Mouse (Mus musculus): ENCODE measurements around the gene Crybg2. TPM values are rescaled to one million over a fixed set of nuclear protein-coding genes. Genes with fewer than 3 reads are reported as not detected.

Crybg2 gene
- polyA plus RNA-seq, 1 experiment from 2014 or later = 6.6 TPM

GRCm38 (mm10) chr4:134052560-134052959, 8.1 kb upstream of the Crybg2 start:
- H3K9ac ChIP-seq (ENCODE audit: low read depth, low read length) = no peak overlapping the region
- no peaks in the 10 kb centered on the region for H3K36me3 ChIP-seq (ENCODE audit: control insufficient read depth, insufficient read depth, low read length)
- no peak for ATAC-seq
- no peak overlapping the region for H3K4me3 ChIP-seq (ENCODE audit: low read depth, low read length)
- no peak overlapping the region for H3K27ac ChIP-seq (ENCODE audit: low read length)
- H3K4me1 ChIP-seq (ENCODE audit: control insufficient read depth, insufficient read depth, low read length) = no peaks in the 10 kb centered on the region
- H3K4me2 ChIP-seq (ENCODE audit: low read length) = no peak overlapping the region
- no peaks in the 10 kb centered on the region for H3K27me3 ChIP-seq (ENCODE audit: control insufficient read depth, insufficient read depth, low read depth, low read length)
- 32% methylated on average over 8 of the region's 8 CpGs for WGBS
- no peaks in the 10 kb centered on the region for H3K9me3 ChIP-seq (replicated peaks; ENCODE audit: control insufficient read depth, low read length, poor library complexity, severe bottlenecking)

DNA sequence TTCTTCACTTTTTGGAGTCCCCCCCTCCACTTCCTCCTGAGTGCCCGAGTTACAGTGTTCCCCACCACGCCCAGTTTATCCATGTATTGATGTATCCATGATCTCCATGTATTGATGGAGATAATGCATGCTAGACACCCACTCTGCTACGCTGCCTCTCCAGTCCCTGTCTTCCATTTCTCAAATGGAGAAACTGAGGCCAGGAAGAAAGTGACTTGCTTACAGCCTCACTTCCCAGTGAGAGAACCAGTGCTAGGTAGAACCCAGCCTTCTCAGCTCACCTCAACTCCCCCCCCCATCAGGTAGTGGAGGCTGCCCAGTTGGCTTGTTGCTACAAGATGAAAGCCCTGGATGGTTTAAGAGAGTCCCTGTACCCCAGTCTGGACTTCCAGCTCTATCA, 7.1 kb upstream of the Crybg2 start, which contains the start of gene Zfp683:
TSS of gene Zfp683 (plus strand) at position 301 of the 400 bp plus-strand sequence.
- WGBS = 88% methylated on average over 3 of the region's 3 CpGs
- Histone ChIP-seq H3K36me3 (ENCODE audit: control insufficient read depth, insufficient read depth, low read length) (no peaks in the 10 kb centered on the region), H3K27ac (ENCODE audit: low read length) (no peak within 1 kb of the TSS), H3K9ac (ENCODE audit: low read depth, low read length) (no peak within 1 kb of the TSS), H3K4me1 (ENCODE audit: control insufficient read depth, insufficient read depth, low read length) (no peaks in the 10 kb centered on the region), H3K27me3 (ENCODE audit: control insufficient read depth, insufficient read depth, low read depth, low read length) (no peaks in the 10 kb centered on the region), H3K4me2 (ENCODE audit: low read length) (no peak within 1 kb of the TSS), H3K4me3 (ENCODE audit: low read depth, low read length) (no peak within 1 kb of the TSS), H3K9me3 (replicated peaks; ENCODE audit: control insufficient read depth, low read length, poor library complexity, severe bottlenecking) (no peaks in the 10 kb centered on the region)
- no peak for ATAC-seq

- ATAC-seq = no peak
- no peak overlapping the region for H3K9ac ChIP-seq (ENCODE audit: low read depth, low read length)
- no peaks in the 10 kb centered on the region for H3K4me1 ChIP-seq (ENCODE audit: control insufficient read depth, insufficient read depth, low read length)
- 33% methylated on average over 14 of the region's 14 CpGs for WGBS
- no peak overlapping the region for H3K27ac ChIP-seq (ENCODE audit: low read length)
- H3K4me2 ChIP-seq (ENCODE audit: low read length) = no peak overlapping the region
- H3K27me3 ChIP-seq (ENCODE audit: control insufficient read depth, insufficient read depth, low read depth, low read length) = no peaks in the 10 kb centered on the region
- no peaks in the 10 kb centered on the region for H3K9me3 ChIP-seq (replicated peaks; ENCODE audit: control insufficient read depth, low read length, poor library complexity, severe bottlenecking)
- no peaks in the 10 kb centered on the region for H3K36me3 ChIP-seq (ENCODE audit: control insufficient read depth, insufficient read depth, low read length)
- no peak overlapping the region for H3K4me3 ChIP-seq (ENCODE audit: low read depth, low read length)
Measured at GRCm38 (mm10) chr4:134058166-134058715, 2.4 kb upstream of the Crybg2 start.

DNA sequence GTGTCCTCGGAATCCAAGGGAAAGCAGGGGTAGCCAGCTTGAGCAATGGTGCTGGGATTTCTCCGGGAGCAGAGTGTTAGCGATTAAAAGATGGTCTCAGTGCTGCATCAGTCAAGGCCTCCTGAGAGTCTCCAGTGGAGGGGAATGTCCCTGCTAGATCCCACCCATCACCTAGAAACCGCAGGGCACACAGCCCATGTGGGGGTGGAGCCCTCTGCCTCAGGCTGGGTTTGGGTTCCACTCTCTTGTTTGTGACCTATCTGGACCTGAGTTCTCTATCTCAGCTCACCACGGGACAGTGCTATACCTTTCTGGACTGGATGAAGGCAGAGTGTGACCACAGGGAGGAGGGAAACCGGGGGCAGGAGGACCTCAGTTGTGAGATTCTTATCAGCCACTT, 1.7 kb upstream of the Crybg2 start:
- H3K9ac ChIP-seq (ENCODE audit: low read depth, low read length) = no peak overlapping the region
- ATAC-seq = no peak

GRCm38 (mm10) chr4:134061166-134061830, 683 bp downstream of the Crybg2 start:
- H3K9ac ChIP-seq (ENCODE audit: low read depth, low read length) = no peak overlapping the region

More for the DNA sequence above, 1.7 kb upstream of the Crybg2 start:
- no peaks in the 10 kb centered on the region for H3K27me3 ChIP-seq (ENCODE audit: control insufficient read depth, insufficient read depth, low read depth, low read length)
- H3K27ac ChIP-seq (ENCODE audit: low read length) = no peak overlapping the region
- H3K4me3 ChIP-seq (ENCODE audit: low read depth, low read length) = no peak overlapping the region
- H3K36me3 ChIP-seq (ENCODE audit: control insufficient read depth, insufficient read depth, low read length) = no peaks in the 10 kb centered on the region
- 84% methylated on average over 6 of the region's 6 CpGs for WGBS
- no peaks in the 10 kb centered on the region for H3K4me1 ChIP-seq (ENCODE audit: control insufficient read depth, insufficient read depth, low read length)
- no peak overlapping the region for H3K4me2 ChIP-seq (ENCODE audit: low read length)
- no peaks in the 10 kb centered on the region for H3K9me3 ChIP-seq (replicated peaks; ENCODE audit: control insufficient read depth, low read length, poor library complexity, severe bottlenecking)

DNA sequence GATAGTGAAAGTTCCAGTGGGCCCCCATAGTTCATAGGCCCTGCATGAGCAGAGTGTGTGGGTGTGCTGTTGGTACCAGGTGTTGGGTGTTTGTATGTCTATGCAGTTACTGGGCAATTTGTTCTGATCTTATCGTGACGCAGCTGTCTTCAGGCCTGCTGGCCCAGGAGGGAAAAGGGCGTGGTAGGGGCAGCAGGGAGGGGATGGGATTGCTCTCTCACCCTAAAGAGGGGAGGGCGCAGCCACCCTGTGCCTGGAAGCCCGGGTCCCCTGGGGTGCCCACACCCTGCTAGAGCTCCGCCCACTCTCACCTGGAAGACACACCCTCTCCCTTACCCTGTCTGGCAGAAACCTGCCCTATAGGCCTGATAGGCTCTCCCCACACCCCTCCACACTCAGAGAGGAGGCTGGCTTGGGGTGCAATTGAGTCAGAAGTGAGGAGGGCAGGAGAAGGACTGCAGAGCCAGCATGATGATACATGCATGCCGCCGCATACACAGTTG, 1.4 kb downstream of the Crybg2 start:
- no peaks in the 10 kb centered on the region for H3K9me3 ChIP-seq (replicated peaks; ENCODE audit: control insufficient read depth, low read length, poor library complexity, severe bottlenecking)
- no peak overlapping the region for H3K4me2 ChIP-seq (ENCODE audit: low read length)
- no peak overlapping the region for H3K9ac ChIP-seq (ENCODE audit: low read depth, low read length)
- no peak overlapping the region for H3K27ac ChIP-seq (ENCODE audit: low read length)
- no peak overlapping the region for H3K4me3 ChIP-seq (ENCODE audit: low read depth, low read length)
- 52% methylated on average over 8 of the region's 8 CpGs for WGBS
- no peaks in the 10 kb centered on the region for H3K36me3 ChIP-seq (ENCODE audit: control insufficient read depth, insufficient read depth, low read length)
- no peaks in the 10 kb centered on the region for H3K4me1 ChIP-seq (ENCODE audit: control insufficient read depth, insufficient read depth, low read length)
- no peak for ATAC-seq
- peaks cover 6% of the 10 kb centered on the region; the same call in 1 of the 2 replicates for H3K27me3 ChIP-seq (ENCODE audit: control insufficient read depth, insufficient read depth, low read depth, low read length)

More at GRCm38 (mm10) chr4:134061166-134061830, 683 bp downstream of the Crybg2 start:
- Histone ChIP-seq H3K27ac (ENCODE audit: low read length) (no peak overlapping the region), H3K36me3 (ENCODE audit: control insufficient read depth, insufficient read depth, low read length) (no peaks in the 10 kb centered on the region), H3K4me1 (ENCODE audit: control insufficient read depth, insufficient read depth, low read length) (no peaks in the 10 kb centered on the region), H3K4me2 (ENCODE audit: low read length) (no peak overlapping the region), H3K27me3 (ENCODE audit: control insufficient read depth, insufficient read depth, low read depth, low read length) (peaks cover 6% of the 10 kb centered on the region; the same call in 1 of the 2 replicates), H3K4me3 (ENCODE audit: low read depth, low read length) (no peak overlapping the region), H3K9me3 (replicated peaks; ENCODE audit: control insufficient read depth, low read length, poor library complexity, severe bottlenecking) (no peaks in the 10 kb centered on the region)
- WGBS = 63% methylated on average over 18 of the region's 18 CpGs
- no peak for ATAC-seq

- Histone ChIP-seq H3K36me3 (ENCODE audit: control insufficient read depth, insufficient read depth, low read length) (no peaks in the 10 kb centered on the region), H3K4me2 (ENCODE audit: low read length) (no peak overlapping the region), H3K9me3 (replicated peaks; ENCODE audit: control insufficient read depth, low read length, poor library complexity, severe bottlenecking) (no peaks in the 10 kb centered on the region), H3K27me3 (ENCODE audit: control insufficient read depth, insufficient read depth, low read depth, low read length) (peaks cover 6% of the 10 kb centered on the region; the same call in 1 of the 2 replicates), H3K4me3 (ENCODE audit: low read depth, low read length) (no peak overlapping the region), H3K4me1 (ENCODE audit: control insufficient read depth, insufficient read depth, low read length) (no peaks in the 10 kb centered on the region), H3K27ac (ENCODE audit: low read length) (no peak overlapping the region), H3K9ac (ENCODE audit: low read depth, low read length) (no peak overlapping the region)
- 77% methylated on average over 8 of the region's 8 CpGs for WGBS
- ATAC-seq = no peak
Measured at GRCm38 (mm10) chr4:134062561-134062960, 1.9 kb downstream of the Crybg2 start.

DNA sequence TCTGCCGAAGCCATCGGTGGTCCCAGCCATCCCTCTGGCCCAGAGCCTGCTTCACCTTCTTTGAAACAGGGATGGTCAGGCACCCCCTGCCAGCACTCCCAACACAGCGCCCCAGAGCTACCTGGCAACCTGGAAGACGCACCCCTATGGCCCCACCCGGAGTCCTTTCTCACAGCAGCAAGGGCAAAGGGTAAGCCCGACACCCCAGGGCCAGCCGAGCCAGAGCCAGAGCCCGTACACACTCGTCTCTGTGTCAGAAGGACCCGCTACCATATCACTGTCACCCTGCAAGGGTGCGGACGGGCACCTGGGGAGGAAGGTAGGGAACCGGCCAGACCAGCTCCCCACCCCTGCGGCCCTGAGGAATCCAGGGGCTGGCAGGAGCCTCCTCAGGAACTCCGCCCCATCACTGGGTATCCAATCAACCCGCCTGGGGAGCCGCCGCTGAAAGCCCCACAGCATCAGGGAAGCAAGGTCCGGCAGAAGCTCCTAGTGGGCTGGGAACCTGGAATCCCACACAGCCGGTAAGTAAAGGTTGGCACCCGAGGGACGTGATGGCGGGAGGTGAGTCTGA, 4.9 kb downstream of the Crybg2 start:
- 27% methylated on average over 20 of the region's 23 CpGs for WGBS
- Histone ChIP-seq H3K4me3 (ENCODE audit: low read depth, low read length) (no peak overlapping the region), H3K9ac (ENCODE audit: low read depth, low read length) (no peak overlapping the region), H3K27me3 (ENCODE audit: control insufficient read depth, insufficient read depth, low read depth, low read length) (peaks cover 6% of the 10 kb centered on the region; the same call in 1 of the 2 replicates), H3K36me3 (ENCODE audit: control insufficient read depth, insufficient read depth, low read length) (no peaks in the 10 kb centered on the region), H3K9me3 (replicated peaks; ENCODE audit: control insufficient read depth, low read length, poor library complexity, severe bottlenecking) (no peaks in the 10 kb centered on the region), H3K4me1 (ENCODE audit: control insufficient read depth, insufficient read depth, low read length) (no peaks in the 10 kb centered on the region), H3K27ac (ENCODE audit: low read length) (no peak overlapping the region), H3K4me2 (ENCODE audit: low read length) (no peak overlapping the region)
- no peak for ATAC-seq

DNA sequence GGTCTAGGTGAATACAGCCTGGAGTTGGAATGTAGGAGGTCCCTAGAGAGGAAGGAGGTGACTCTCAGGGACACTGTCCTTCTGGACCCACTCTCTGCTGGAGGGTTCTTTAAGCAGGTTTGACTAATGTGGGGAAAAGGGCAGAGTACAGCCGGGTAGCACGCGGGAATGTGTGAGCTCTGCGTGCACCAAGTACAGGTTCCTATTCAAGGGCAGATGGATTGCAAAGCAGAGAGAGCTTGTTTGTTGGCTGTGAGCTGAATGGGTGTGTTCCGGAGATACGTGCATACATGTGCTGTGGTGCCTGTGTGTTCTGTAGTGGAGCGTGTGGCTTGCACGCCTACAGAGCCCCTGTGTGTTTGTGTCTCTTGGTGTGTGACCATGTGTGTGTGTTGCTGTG, 6.8 kb downstream of the Crybg2 start:
- no peak overlapping the region for H3K4me3 ChIP-seq (ENCODE audit: low read depth, low read length)
- no peak overlapping the region for H3K9ac ChIP-seq (ENCODE audit: low read depth, low read length)
- H3K27ac ChIP-seq (ENCODE audit: low read length) = no peak overlapping the region
- H3K4me2 ChIP-seq (ENCODE audit: low read length) = no peak overlapping the region
- no peak for ATAC-seq
- H3K27me3 ChIP-seq (ENCODE audit: control insufficient read depth, insufficient read depth, low read depth, low read length) = peaks cover 6% of the 10 kb centered on the region; the same call in 1 of the 2 replicates
- WGBS = 89% methylated on average over 8 of the region's 8 CpGs
- H3K4me1 ChIP-seq (ENCODE audit: control insufficient read depth, insufficient read depth, low read length) = no peaks in the 10 kb centered on the region
- no peaks in the 10 kb centered on the region for H3K36me3 ChIP-seq (ENCODE audit: control insufficient read depth, insufficient read depth, low read length)
- no peaks in the 10 kb centered on the region for H3K9me3 ChIP-seq (replicated peaks; ENCODE audit: control insufficient read depth, low read length, poor library complexity, severe bottlenecking)

All from midbrain, embryonic 16.5 days (tissue).